Mouse (Mus musculus) stomach, postnatal 0 days (tissue): ENCODE results near the gene Ackr4. TPM values are rescaled to one million over a fixed set of nuclear protein-coding genes. Genes with fewer than 3 reads are reported as not detected.

Experiments
- ATAC-seq: fragments of 200-750 bp; cut with Nextera tagmentation; 2 replicates; pipeline ENCODE4 v1.8.0; 2017; ENCODE audit not compliant: low FRiP score, low TSS enrichment
- DNase-seq: peaks from one replicate; pipeline ENCODE4 v3.0.0-alpha.2; 2016; ENCODE audit warnings: low spot score
- H3K27ac ChIP-seq: fragments of 300-500 bp; sonication (generic); replicated peaks from 2 replicates; pipeline ENCODE4 v1.5.1; 2014; ENCODE audit warnings: mild to moderate bottlenecking, control low read depth
- H3K27me3 ChIP-seq: fragments of 300-500 bp; sonication (generic); 2 replicates; pipeline ENCODE4 v1.6.1; 2014; ENCODE audit warnings: low read length; ENCODE audit not compliant: control insufficient read depth, insufficient read depth
- H3K36me3 ChIP-seq: fragments of 300-500 bp; sonication (generic); 2 replicates; pipeline ENCODE4 v1.6.1; 2014; ENCODE audit warnings: low read length, mixed read lengths; ENCODE audit not compliant: control insufficient read depth, insufficient read depth
- H3K4me1 ChIP-seq: fragments of 300-500 bp; sonication (generic); replicated peaks from 2 replicates; pipeline ENCODE4 v1.6.1; 2014; ENCODE audit warnings: antibody characterized with exemption; ENCODE audit not compliant: control insufficient read depth, insufficient read depth
- H3K4me2 ChIP-seq: fragments of 300-500 bp; sonication (generic); replicated peaks from 2 replicates; pipeline ENCODE4 v1.6.1; 2014; ENCODE audit warnings: low read depth, mild to moderate bottlenecking, control low read depth, moderate library complexity
- H3K4me3 ChIP-seq: fragments of 300-500 bp; sonication (generic); 2 replicates; pipeline ENCODE4 v1.5.1; 2014; ENCODE audit warnings: low read depth, low read length, control low read depth
- H3K9ac ChIP-seq: fragments of 300-500 bp; sonication (generic); 2 replicates; pipeline ENCODE4 v1.6.1; 2014; ENCODE audit warnings: mild to moderate bottlenecking, low read length, control low read depth, mixed read lengths
- H3K9me3 ChIP-seq: fragments of 300-500 bp; sonication (generic); 2 replicates; pipeline ENCODE4 v1.6.1; 2016; ENCODE audit warnings: low read length; ENCODE audit not compliant: control insufficient read depth
- CTCF ChIP-seq: IDR thresholded peaks from 2 replicates; pipeline ENCODE4 v1.5.1; 2016; ENCODE audit warnings: antibody characterized with exemption, low read depth, mild to moderate bottlenecking, moderate library complexity
- EP300 ChIP-seq: optimal IDR thresholded peaks from 2 replicates; pipeline ENCODE3; 2016; ENCODE audit warnings: antibody characterized with exemption
- WGBS: fragments of 180-500 bp; shearing (Covaris S2); extraction: QIAGEN DNeasy Blood & Tissue Kit; methylation state at CpG from one replicate; pipeline ENCODE4 v1.1.7; 2014; 5-methylcytosine and 5-hydroxymethylcytosine counted together
- polyA plus RNA-seq: library from polyadenylated mRNA; unstranded; fragments of >200 nt; fragmentation: Nextera tagmentation; extraction: Ambion mirVana; gene quantifications from 2 replicates; pipeline ENCODE4 v1.2.1, GENCODE M21; 2015

The Ackr4 gene
- polyA plus RNA-seq, 1 experiment from 2014 or later: 3.6 TPM

DNA sequence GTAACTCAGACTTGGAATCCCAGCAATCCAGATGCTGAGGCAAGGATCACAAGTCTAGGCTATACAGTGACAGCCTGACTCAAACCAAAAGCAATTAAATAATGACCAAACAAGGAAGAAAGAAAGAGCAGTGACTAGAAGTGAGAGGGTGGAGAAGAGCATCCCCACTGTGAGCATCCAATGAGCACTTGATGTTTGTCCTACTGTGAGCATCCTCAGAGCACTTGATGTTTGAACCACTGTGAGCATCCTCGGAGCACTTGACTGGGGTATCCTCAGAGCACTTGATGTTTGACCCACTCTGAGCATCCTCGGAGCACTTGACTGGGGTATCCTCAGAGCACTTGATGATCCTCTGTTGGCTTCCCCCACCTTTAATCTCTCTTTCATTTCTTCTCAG lies 21.7 kb downstream of the Ackr4 start:
- ATAC-seq (no peak), DNase-seq (no peak)
- 85% methylated on average over 2 of the region's 2 CpGs for WGBS
- H3K36me3 ChIP-seq: no peaks in the 10 kb centered on the region
- no peak overlapping the region for H3K27ac ChIP-seq
- H3K4me2 ChIP-seq: no peak overlapping the region
- H3K4me3 ChIP-seq: no peak overlapping the region
- H3K27me3 ChIP-seq: no peaks in the 10 kb centered on the region
- TF ChIP-seq EP300 (no peak), CTCF (no peak)
- H3K9me3 ChIP-seq: no peaks in the 10 kb centered on the region
- H3K9ac ChIP-seq: no peak overlapping the region
- H3K4me1 ChIP-seq: no peaks in the 10 kb centered on the region

DNA sequence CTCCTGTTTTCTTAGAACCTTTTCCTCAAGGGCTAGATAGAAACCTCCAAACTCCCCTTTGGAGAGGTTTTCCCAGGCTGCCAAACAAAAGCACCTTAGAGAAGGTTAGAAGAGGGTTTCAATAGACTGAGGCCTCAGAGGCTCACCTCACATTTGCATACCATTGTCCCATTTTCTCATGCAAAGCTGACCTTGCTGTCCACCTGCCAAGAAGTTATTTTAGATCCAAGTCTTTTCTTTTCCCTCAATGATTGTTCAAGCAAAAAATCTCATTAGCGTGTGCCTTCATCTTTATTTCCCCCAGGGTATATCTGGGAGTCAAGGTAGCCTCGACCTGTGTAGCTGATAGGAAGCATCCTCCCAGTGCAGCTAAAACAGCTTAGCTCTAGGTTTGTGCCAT lies 23.8 kb downstream of the Ackr4 start:
- Histone ChIP-seq H3K4me2 (no peak overlapping the region), H3K9me3 (no peaks in the 10 kb centered on the region), H3K4me3 (no peak overlapping the region), H3K27ac (no peak overlapping the region), H3K4me1 (no peaks in the 10 kb centered on the region), H3K36me3 (no peaks in the 10 kb centered on the region; the same call in 1 of the 2 replicates), H3K9ac (no peak overlapping the region), H3K27me3 (no peaks in the 10 kb centered on the region)
- ATAC-seq: no peak
- TF ChIP-seq EP300: no peak
- whole genome bisulfite sequencing: 52% methylated on average over 2 of the region's 2 CpGs
- no peak for DNase-seq

DNA sequence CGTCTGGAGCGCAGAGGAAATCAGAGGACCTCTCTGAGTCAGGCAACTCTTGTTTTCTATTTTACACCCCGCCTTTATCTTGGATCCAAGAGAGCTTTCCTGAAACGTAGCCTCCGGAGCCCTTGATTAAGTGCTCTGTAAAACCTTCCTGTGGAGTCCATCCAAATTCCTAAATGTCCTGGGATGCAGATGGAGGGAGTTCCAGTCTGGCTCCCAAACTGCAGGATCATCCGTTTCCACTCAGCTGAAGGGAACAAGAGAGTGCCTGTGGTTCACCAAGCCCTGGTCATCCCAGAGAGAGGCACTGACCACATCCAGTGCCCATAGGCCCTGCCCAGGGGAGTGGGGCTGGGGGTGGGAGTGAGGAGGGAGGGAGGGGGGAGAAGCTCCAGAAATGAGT lies 24.4 kb downstream of the Ackr4 start:
- ATAC-seq: no peak
- Histone ChIP-seq H3K27me3 (no peaks in the 10 kb centered on the region), H3K9ac (no peak overlapping the region), H3K4me2 (no peak overlapping the region), H3K36me3 (no peaks in the 10 kb centered on the region; the same call in 1 of the 2 replicates), H3K4me1 (no peaks in the 10 kb centered on the region), H3K27ac (no peak overlapping the region), H3K9me3 (no peaks in the 10 kb centered on the region), H3K4me3 (no peak overlapping the region)
- DNase-seq: no peak
- 33% methylated on average over 6 of the region's 6 CpGs for WGBS
- TF ChIP-seq CTCF (no peak), EP300 (no peak)

DNA sequence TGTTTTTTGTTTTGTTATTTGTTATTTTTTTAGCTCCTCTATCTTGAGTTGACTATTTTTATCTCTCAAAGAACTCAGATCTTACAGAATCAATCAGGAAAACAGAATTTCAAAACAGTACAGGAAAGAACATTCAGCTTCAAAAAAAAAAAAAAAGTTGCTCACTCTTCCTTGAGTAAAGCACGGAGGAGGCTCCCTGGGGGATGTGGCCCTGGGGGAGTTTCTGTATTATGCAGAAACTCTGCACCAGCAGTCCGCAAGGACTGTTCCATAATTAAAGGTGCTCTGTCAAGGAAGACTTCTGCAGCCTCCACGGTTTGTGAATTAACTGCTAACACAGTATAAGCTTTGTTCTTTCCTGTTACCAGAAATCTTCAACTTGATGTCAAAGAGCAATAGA lies 25.3 kb downstream of the Ackr4 start:
- Histone ChIP-seq H3K27me3 (no peaks in the 10 kb centered on the region), H3K27ac (0 out of 2 replicates have a peak overlapping the region, but pooled peaks have one; percentile 6), H3K36me3 (no peaks in the 10 kb centered on the region; the same call in 1 of the 2 replicates), H3K4me3 (0 out of 2 replicates have a peak overlapping the region, but pooled peaks have one; percentile 4), H3K4me2 (no peak overlapping the region), H3K4me1 (no peaks in the 10 kb centered on the region), H3K9me3 (no peaks in the 10 kb centered on the region), H3K9ac (no peak overlapping the region)
- no peak for ATAC-seq
- DNase-seq: no peak
- no peak for TF ChIP-seq EP300
- no peak for TF ChIP-seq CTCF
- WGBS: 57% methylated on average over 3 of the region's 3 CpGs

DNA sequence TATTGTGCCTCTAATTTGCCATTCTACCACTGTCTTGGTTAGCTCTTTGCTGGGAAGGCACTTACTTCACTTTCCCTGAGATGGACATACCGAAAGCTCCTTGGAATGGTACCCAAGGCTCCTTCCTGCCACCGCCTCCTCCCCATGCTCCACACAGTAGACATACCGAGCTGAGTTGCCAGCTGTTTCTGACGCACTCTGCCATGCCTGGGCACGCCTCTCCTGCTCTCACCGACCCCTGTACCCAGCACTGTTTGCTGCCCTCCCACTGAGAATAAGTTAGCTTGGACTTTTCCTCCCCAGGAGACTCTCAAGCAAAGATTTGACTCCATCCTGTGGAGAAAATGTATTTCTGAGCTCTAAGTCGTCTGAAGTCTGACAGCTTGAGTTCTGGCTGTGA lies 25.9 kb downstream of the Ackr4 start:
- Histone ChIP-seq H3K27ac (no peak overlapping the region), H3K9ac (no peak overlapping the region), H3K4me3 (no peak overlapping the region; the same call in 1 of the 2 replicates), H3K9me3 (no peaks in the 10 kb centered on the region), H3K4me2 (no peak overlapping the region), H3K4me1 (no peaks in the 10 kb centered on the region), H3K36me3 (no peaks in the 10 kb centered on the region; the same call in 1 of the 2 replicates), H3K27me3 (no peaks in the 10 kb centered on the region)
- ATAC-seq: no peak
- 57% methylated on average over 7 of the region's 7 CpGs for WGBS
- TF ChIP-seq EP300 (no peak), CTCF (no peak)
- DNase-seq: no peak

DNA sequence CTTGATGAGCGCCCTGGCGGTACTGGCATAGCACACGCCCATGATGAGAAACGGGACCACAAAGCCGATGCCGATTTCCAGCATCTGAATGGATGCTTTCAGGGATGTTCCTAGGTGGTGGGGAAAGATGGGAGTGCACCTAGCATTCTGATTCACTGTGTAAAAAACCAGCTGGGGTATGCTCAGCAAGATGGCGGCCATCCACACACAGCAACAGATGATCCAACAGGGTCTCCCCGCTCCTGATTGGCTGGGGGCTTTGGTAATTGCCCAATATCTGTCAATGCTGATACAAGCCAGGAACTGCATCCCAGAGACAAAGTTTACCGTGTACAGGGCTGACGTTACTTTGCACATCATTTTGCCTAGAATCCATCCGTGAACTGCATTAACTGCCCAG lies 27.7 kb downstream of the Ackr4 start:
- H3K27ac ChIP-seq: no peak overlapping the region
- no peaks in the 10 kb centered on the region for H3K9me3 ChIP-seq
- DNase-seq: no peak
- H3K4me2 ChIP-seq: no peak overlapping the region
- H3K4me1 ChIP-seq: no peaks in the 10 kb centered on the region
- no peak overlapping the region for H3K9ac ChIP-seq
- ATAC-seq: no peak
- no peak overlapping the region for H3K4me3 ChIP-seq
- WGBS: 87% methylated on average over 11 of the region's 11 CpGs
- H3K27me3 ChIP-seq: no peaks in the 10 kb centered on the region
- no peak for TF ChIP-seq CTCF
- no peak for TF ChIP-seq EP300
- H3K36me3 ChIP-seq: no peaks in the 10 kb centered on the region; the same call in 1 of the 2 replicates
